Mouse (Mus musculus) heart, adult 18-20 months (tissue): ENCODE results near the gene Ghrl. TPM values are rescaled to one million over a fixed set of nuclear protein-coding genes. Genes with fewer than 3 reads are reported as not detected.
"Not testable (repeated sequence)": the region's sequence is repeated elsewhere in the genome, so short reads cannot be mapped to it uniquely, and the experiment has no call there.

Experiments
- DNase-seq, 2 experiments: peaks; one replicate each; pipeline ENCODE4 v3.0.0; 2021 to 2022; ENCODE audit warnings: mixed read lengths in 1 of 2
- long read RNA-seq, 2 experiments: library from polyadenylated mRNA; stranded (forward); transcript quantifications; one replicate each; pipeline ENCODE4 v2.0.0; 2021
- total RNA-seq, 2 experiments: library from RNA; stranded (reverse); gene quantifications; 2 replicates each; pipeline ENCODE4 v1.2.3; 2021

Ghrl gene
- total RNA-seq, result not detected
- long read RNA-seq, experiment 1, result 0 reads
- long read RNA-seq, experiment 2, result 0 reads

DNA sequence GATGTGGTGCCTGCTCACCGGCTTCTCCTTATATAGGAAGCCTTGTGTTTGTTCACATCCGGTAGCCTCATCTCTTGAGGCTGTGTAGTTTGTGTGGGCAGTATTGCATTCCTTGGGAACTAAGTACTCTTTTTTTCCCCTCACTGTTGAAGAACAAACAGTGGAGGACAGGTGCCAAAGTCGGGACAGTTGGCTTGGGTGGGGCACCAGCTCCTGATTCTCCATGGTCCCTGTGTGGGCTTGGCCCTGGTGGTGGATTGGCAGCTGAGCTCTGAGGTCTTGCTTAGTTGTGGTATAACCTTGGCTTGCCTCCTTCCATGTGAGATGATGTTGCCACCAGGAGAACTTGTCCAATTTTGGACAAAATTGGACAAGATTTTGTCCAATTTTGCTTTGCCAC, at the start of gene Ghrl:
Ghrl (minus strand) TSS at position 3 of the 400 bp plus-strand sequence.
- DNase-seq, result no peak

DNA sequence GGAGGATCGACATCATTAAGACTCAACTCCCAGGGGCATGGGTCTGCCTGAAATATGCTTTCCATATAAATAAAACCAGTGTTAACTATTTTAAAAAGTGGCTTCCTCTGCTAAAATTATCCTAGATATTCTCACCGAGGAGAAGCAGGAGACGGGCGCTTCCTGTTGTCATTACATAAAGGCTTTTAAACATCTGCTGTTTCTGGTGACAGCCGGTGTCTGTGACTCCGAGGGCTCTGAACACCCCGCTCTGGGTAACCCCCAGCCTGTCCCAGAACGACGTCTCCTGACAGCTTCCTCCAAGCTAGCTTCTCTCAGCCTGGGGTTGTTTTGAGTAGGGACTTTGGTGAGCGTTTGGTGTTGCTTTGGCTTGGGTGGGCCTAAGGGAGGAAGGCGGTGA, 49.1 kb upstream of the Ghrl start:
- no peak for DNase-seq

DNA sequence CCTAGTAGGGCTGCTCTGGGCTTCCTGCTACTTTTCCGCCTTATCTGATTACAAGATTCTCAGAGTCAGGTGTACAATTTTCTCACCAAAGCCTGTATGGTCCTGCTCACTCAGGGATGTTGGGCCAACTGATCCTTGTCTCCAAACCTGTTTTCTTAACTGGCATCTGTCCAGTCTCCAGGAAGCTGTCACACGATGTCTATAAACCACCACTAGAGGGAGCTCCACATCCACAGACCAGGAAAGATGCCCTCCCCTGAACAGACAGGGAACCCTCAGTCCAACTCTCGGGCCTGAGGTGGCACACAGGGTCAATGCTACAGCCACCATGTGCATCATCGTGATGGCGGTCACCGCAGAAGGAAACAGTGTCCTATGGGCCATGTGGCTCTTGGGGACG, 42.0 kb upstream of the Ghrl start:
- peak; percentile 55 to 73 for DNase-seq

DNA sequence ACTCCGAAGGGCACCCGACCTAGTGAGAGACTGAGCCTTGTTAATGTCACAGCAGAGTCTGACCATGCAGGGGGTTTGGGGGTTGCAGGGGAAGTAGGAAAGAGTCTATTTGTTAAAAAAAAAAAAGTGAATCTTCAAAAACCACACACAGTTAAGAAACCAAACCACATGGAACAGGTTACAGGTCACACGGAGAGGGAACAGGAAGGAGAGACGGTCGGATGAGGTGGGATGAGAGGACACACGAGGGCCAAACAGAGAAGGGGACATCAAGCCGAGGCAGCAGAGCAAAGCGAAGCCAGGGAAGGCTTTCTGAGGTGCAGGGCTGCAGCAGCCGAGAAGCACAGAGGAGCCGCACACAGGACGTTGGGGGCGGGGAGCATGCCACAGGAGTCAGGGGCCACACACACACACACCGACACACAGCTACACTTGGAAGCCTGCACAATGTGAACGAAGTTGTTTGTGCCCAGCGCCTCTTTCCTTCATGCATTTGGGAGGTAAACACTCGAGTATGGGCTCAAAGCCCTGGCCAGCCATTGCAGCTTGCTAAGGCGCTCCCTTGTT, 29.5 kb upstream of the Ghrl start:
- no peak for DNase-seq

DNA sequence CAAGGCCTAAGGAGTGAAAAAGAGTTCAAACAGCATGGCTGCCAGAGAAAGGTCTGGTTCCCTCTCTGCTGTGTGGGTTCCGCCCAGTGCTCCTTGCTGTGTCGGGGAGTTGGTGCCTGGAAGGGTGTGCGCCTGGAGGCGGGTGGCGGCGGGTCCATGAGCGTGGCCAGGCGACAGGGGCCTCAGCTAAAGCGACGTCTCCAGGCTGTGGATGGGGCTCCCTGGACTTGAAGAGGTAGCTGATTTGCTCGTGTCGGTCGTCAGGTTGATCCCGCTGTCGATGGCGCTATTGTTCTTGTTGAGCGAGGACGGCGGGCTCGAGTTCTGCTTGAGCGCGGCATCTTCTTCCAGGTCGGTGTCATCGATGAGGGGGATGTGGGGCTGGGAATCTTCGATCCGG, 28.7 kb upstream of the Ghrl start:
- no peak for DNase-seq

DNA sequence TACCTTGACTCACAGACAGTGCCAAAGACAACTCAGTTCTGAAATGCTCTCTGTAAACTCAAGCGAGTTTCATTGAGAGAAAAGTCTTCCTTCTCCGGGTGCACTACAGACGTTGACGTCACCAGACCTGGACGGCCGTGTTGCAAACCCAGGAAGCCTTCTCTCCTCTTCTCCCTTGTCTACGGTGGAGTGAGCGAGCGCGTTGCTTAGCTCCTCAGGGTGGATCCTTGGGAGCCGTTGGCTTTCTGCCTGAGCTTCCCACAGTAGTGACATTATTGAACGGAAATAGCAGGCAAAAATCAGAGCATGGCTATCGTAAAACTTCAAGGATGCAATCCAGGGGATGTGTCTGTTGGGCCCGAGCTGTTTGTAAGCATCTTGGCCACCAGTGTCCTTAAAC, 27.6 kb upstream of the Ghrl start:
- no peak for DNase-seq

DNA sequence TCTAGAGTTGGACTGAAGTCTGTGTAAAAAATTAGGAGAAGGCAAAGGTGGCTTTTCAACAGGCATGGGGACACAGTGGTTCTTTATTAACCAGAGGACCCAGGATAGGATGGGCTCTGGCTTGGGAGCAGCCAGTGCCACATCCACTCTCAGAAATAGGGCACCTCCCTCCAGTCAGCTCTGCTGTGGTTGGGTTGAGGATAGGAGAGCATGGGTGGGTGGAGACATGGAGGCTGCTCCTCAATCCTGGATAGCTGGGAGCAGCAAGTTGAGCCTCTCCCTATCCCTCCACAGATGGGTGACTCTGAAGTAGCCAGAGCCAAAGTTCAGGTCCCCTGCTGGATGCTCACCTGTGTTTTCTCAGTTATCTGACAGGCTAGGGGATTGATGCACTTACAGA, 25.4 kb upstream of the Ghrl start:
- DNase-seq, result no peak

DNA sequence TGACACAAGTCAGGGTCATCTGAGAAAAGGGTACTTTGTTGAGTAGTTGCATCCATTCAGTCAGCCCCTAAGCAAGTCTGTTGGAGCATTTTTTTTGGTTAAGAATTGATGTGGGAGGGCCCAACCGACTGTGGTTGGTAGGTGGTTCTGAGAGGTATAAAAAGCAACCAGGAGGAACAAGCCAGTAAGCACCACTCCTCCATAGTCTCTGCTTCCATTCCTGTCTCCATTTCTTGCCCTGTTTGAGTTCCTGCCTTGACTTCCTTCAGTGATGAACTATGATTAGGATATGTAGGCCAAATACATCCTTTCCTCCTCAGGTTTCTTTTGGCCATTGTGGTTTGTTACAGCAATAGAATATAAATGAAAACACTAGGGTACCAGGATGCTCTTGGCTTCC, 23.4 kb upstream of the Ghrl start:
- no peak for DNase-seq

DNA sequence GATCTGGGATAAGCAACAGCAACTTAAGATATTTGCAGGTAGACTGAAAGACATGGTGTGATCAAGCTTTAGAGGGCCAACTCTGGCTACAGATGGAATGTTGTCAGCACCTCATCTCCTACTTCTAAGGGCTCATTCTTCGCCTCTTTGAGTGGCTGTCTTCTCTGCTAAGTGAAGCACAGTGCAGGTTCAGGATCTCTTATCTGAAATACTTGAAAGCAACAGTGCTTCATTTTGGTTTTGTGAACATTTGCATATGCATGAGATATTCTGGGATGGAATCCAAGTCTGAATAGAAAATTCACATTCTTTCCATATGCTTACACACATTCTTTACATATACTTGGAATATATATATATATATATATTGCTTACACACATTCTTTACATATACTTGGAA, 22.6 kb upstream of the Ghrl start:
- no peak for DNase-seq

DNA sequence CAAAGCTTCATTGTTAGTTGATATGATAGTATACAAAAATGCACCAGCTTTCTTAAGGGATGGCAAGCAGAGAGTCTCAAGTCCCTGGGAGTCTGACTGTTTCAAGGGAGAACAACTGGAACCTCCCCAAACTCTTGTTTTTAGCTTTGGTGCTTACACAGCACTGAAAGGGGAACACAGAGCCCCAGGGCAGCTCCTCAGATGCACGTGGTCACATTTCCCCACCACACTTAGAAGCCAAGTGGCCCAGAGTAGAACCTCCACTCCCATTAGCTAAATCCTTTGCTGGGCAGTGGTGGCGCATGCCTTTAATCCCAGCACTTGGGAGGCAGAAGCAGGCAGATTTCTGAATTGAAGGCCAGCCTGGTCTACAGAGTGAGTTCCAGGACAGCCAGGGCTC, 21.7 kb upstream of the Ghrl start:
- peak in 1 of 2 experiments; percentile 40 for DNase-seq

DNA sequence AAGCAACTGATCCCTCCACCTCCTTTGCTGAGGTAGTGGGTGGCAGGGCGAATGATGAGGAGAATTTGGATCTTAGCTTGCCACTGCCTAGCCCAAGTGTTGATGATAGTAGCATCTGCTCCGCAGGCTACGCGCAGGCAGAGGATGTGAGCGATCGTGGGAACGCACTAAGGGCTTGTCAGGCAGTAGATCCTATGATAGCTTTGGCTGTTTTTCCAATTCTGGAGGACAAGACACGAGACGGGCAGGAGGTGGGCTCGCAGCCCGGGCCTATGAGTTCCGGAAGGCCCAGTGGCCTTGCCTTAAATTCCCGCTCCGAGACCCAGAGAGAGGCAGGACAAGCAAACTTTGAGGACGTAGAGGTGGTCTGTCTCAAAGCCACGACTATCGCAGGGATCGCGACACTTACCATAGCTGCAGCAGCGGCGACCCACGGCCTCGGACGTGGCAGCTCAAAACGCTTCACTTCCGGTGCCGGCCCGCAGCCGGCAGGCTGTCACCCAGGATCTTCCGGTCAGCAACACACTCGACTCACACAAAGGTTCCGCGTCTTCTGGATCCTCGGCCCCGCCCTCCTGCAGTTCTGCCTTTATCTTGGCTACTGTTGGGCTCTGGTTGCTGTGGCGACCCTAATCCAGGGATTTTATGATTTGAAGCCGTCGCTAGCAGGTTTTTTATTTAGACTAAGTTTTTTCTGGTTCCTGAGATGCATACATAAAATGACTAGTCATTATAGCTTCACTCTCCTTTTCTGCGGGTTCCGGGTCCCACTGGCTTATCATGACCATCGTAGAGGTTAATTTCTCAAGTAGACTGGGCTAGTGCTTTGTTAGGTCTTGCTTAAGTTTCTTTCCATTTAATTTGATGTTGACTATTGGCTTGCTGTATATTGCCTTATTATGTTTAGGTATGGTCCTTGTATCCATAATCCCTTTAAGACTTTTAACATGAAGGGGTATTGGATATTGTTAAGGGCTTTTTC, 20.8 kb upstream of the Ghrl start, which contains the start of gene Sec13:
Sec13 (minus strand) TSS at position 508 of the 982 bp plus-strand sequence.
- DNase-seq, result peak; percentile 89 to 94

DNA sequence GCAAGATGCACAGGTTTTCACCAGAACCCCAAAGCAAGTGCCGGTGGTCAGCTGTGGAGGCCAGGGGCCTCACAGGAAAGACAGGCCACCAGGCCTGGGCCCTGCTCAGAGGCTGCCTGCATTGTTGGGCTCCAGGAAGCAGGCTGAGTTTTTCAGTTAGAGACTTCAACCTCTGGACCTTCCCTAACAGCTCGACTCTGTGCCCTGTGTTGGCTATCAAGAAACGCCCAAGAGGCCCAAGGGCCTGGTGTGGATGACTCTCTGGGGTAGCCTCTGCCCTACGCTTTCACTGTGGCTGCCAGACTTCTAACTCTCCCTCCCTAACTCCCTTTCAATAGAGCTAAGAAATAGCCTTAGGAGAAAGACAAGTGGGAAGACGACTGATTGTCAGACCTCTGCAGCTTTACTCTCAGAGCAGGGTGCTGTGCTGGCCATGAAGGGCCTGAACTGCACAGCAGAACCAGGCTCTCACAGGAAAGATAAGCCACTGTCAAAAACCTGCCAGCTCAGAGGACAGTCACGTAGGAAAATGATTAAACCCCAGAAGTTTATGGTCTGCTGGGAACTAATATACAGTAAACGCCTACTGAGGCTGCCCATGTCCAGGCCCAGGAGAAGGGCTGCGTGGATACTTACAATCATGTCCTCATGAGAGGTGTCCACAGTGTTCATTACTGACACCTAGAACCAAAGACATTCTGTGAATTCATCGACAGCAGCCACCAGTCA, 17.8 kb upstream of the Ghrl start:
- DNase-seq, result no peak

DNA sequence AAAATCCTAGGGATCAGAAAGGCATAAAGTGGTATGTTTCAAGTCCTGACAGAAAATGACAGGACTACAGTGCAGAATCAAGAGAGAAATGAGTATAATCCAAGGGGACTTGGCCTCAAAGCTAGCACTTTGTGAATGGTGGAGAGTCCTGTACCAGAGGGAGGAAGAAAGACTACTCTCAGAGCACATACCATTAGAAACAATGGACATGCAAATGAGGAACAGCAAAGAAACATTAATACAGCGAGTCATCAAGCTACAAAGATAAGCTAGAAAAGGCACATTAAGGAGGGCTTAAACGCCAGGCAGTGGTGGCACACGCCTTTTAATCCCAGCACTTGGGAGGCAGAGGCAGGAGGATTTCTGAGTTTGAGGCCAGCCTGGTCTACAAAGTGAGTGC, 11.6 kb upstream of the Ghrl start:
- no peak for DNase-seq

DNA sequence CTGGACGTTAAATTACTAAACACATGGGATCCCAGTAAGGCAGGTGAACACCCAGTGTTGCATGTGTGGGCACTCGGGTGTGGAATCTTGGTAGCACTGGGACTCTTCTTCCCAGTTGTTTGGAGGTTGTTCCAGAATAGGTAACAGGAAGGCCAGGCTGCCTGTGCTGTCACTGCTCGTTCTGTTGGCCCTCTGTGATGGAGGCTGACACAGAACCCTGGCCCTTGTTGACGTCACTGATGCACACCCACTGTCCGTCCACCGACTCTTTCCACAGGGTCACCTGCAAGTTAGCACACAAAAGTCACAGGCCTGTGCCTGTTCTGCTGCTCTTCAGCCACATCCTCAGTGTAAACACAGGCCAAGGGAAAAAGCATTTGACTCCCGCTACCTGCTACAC, 8.5 kb upstream of the Ghrl start:
- DNase-seq, result no peak

DNA sequence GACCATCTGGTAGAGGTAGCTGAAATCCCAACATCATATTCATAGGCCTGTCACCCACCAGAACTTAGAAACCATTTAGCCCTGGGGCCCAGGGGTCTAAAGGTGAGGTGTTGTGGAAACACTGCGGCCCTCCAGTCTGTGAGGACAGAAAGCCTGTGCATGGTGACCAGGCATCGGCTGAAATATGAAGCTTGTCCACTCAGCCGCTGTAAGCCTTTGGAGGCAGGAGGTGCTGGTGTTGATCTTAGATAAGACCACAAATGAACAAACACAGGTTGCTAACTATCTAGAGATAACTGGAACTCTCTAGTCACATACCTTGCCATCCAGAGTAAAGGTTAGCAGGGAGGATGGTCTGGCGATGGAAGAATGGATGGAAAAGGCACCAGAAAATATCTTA, 1.4 kb upstream of the Ghrl start:
- DNase-seq, result no peak

DNA sequence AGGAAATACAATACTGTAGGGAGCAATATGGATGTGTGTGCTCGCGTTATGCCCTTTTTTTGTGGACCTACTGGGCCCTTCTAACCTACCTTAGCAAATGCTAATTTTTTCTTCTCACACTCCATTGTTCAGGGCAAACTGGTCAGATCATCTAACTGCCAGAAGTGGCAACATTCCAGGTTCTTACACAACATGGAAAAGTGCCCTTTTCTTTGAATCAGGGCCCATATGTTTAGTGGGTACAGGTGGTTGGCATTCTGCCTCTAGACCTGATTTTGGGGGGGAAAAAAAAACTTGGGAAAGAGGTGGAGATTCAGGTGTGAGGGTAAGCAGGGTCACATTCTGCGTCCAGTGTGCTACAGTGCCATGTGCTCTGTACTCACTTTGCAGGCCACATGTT, 2.1 kb downstream of the Ghrl start:
- DNase-seq, result no peak

DNA sequence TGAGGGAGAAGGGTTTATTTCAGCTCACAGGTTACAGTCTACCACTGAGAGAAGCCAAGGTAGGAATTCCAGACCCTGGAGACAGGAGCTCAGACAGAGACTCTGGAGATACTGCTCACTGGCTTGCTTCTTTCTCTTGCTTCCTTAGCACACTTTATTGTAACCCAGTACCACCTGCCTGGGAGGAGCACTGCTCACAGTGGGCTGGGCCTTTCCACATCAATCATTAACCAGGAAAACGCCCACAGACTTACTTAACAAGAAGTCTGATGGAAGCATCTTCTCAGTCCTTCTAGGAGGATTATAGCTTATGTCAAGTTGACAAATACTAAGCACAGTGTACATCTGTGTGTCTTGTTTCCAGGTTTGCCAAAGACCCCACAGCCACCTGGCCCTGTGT, 4.9 kb downstream of the Ghrl start:
- DNase-seq, result no peak

DNA sequence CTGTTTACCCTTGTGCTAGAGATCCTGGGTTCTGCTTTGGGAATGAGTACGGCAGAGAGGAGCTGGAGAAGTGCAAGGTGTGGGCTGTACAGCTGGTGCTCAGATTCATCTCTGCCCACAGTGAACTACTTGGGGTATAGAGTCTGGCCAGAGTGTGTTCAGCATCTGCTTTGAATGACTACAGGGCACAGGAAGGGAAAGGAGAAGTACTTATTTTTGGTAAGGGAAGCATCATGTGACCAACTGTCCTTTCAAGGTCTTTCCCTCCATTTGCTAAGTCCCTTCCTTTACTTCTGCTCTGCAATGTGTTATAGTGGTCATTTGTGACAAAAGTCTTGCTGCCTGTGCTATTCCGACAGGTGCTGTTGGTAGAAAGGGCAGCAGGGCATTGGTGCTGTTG, 5.4 kb downstream of the Ghrl start:
- peak in 1 of 2 experiments; percentile 22 for DNase-seq

DNA sequence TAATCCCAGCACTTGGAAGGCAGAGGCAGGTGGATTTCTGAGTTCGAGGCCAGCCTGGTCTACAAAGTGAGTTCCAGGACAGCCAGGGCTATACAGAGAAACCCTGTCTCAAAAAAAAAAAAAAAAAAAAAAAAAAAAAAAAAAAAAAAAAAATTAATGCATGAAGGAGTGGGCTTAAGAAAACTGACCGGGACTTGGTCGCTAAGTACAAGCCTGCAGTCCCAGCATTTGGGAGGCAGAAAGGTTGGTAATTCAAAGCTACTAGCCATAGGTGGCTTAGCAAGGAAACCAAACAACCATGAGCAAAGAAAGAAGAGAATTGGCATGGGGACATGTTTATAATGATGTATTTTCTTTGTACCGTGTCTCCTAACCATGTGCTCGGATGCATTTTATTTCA, 6.3 kb downstream of the Ghrl start:
- not testable (repeated sequence) for DNase-seq

DNA sequence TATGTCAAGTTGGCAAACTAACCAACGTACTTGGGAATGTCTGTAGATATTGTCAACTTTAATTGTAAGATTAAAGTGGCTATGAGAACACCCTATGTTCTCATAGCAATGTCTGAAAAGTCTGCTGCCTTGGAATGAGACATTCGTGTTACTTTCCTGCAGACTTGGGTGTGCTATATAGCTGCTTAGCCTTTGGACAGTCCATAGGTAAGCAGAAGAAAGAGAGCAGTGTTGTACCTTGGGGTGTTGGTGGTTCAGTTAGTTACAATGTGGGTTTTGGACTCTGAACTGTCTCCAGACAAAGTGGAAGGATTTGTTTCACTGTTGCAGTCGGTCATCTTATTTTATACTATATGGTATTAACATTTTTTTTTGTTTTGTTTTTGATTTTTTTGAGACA, 7.0 kb downstream of the Ghrl start:
- no peak for DNase-seq

DNA sequence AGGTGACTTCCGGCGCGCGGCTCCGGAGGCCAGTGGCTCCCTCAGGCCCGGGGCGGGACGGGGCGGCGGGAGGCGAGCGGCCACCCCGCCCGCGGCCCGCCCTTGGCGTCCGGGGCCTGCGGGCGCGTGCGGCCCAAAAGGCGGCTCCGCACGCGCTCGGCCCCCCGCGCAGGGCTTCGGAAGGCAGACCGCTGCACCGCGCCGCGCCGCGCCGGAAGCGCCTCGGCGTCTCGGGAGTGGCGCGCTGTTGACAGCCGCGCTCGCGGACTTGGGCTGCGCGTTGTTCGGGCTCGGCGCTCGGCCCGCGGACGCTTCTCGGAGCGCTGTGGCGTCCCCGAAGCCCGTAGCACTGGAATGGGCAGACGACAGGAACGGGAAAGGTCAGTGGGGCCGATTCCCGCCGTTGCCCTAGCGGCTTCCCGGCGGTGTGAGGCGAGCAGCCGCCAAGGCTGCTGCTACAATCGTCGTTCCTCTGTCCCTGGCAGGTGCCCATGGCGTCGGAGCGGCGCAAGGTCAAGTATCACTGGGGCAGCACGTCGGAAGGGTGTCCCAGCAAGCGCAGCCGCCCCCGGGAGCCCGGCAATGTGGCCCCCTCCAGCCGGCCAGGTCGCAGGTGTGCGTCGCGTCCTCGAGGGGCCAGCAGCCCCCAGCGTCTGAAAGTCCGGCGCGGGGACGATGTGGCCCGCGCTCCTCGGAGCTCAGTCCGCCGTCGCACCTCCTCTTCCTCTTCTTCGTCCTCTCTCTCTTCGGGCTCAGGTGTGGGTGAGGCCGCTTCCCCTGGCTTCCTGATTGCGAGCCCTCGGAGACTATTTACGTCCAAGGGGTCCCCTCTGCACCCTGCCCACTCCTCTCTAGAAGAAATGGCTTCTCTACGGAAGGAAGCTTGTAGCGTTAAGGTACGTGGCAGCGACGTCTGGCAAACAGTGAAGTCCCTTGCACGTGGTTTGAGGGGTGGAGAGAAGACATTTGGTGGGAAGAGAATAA, 22.2 kb downstream of the Ghrl start:
- peak; percentile 45 to 56 for DNase-seq
